Mouse (Mus musculus) gastrocnemius, postnatal 10 days (tissue): ENCODE measurements at regions not wholly inside any gene's neighbourhood (a gene's known extent, or its start where the extent isn't known, plus 50 kb on each side); places are given as distances from the start of the nearest gene placed in this dataset.

Experiments used
- microRNA-seq, 2 experiments: library from miRNA; unstranded; fragments of <30 nt; microRNA quantifications; one replicate each; pipeline ENCODE4 v1.2.0; 2021

Small RNAs in the stretch of these regions (microRNA-seq; reads per million reads assigned to microRNA genes)
- 0 reads per million in 2 experiments for gene Gm26190
